Mouse (Mus musculus) mouse trophoblast stem cell (cell line): ENCODE data around the gene Gfod1.

ENCODE experiments used
- in situ Hi-C, 2 experiments: fragments of 300-500 bp; cut with MseI, MboI; formaldehyde crosslinking; loops; 2 replicates in 1 of 2; 3 replicates in 1 of 2; pipeline ENCODE4 v1.15.1; 2025

Gene Gfod1

DNA sequence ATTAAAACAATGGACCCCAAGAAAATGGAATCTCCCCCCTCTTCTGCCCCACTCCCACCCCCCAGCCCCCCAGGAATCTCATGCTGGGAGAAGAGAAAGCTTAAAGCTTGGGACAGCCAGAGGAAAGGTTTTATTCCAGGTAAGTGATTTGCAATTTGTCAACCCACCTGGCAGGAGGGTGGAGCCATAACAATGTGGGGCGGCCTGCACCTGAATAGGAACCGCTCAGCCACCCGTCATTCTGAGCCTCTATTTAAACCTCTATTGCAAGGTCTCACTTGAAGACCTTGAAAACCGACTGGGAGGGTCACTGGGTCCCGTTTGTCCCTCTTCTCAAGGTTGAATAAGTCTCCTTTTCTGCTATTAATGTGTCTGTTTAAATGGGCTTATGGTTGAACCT lies 3.6 kb downstream of the Gfod1 start:
- in situ Hi-C loops = loop anchor here in 1 of 2 experiments (10.0 kb wide), 1 partner anchor 116 kb away; no protein-coding TSS in a partner anchor

DNA sequence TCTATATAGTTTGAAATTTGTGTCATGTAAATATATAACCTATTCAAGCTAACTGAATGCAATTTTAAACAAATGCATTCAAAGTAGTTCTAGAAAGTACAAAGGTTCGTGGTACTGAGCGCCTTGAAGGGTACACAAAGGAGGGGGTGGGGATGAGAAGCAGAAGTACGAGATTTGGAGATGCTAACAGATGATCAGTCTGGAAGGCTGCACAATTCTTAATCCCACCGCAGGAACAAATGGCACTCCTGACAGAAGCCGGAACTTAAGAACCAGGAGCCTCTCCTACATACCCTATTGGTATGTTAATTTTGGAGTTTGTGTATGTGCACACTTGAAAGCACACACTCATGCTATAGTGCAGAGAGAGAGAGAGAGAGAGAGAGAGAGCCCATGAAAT lies 4.8 kb downstream of the Gfod1 start:
- in situ Hi-C loops = no loop called here

DNA sequence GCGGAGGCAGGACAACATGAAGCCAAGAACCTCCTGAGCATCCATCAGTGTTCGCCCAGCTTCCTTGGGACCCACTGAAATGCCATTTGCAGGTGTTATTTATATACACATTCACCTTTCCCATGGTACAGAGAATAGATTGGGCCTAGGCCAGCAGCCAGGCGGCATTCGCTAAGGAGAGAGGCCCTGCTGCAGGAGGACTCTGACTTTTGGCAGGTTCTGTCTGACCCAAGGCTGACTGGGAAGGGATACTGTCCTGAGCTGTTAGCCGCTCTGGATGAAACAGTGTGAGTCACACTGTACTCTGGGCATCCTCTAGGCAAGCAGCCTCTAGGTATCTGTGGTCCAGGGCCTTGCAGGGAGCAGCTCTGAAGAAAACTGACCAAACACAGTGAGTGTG lies 6.4 kb downstream of the Gfod1 start:
- in situ Hi-C loops = no loop called here

DNA sequence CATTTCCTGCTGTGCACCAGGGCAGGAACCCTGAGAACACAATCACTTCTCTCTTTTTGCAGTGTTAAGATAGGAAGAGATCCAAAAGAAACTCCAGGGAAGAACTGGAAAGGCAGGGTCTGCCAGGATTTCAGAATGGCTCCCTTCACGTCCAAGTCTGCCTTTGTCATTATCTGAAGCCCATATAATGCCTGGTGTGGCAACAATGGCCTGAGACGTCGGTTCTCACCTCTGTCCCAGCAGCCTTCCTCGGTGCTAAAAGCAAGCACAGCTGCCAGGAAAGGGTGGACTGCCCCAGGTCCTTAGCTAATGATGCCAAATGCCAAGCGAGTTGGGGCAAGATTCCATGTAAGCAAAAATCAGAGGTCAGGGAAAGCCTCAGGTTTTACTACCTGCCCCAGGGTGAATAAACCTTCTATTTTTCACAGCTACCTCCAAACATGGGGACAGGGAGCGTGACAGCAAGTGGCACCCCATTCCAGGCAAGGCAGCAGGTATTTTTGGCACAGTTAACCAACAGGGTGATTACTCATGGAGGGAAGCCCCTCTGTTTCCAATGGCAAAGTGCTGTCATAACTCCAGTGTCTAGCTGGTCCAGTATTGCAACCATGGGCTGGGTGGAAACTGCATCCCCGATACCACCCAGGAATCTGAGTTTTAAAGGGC lies 7.7 kb downstream of the Gfod1 start:
- in situ Hi-C loops = no loop called here

GRCm38 (mm10) chr13:43295684-43296083 lies 8.3 kb downstream of the Gfod1 start:
- in situ Hi-C loops = no loop called here

- in situ Hi-C loops = no loop called here
Measured at GRCm38 (mm10) chr13:43294957-43295590, 8.9 kb downstream of the Gfod1 start.

DNA sequence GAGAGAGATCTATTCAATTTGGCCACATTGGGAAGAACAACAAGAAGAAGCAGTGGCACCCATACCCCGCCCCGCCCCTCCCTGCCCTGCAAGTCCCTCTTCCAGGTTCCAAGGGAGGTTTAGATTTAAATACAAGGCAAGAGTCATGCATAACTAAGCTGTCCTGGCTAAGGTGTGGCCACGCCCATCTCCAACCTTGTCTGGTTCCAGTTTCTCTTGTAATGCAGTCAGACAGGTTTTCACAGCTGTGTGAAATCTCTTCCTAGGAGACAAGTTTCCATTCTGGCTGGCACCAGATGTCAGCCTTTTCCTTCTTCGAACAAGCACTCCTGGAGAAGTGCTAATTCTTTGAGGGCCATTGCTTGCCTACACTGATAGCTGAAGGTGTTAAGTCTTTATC lies 11.1 kb downstream of the Gfod1 start:
- in situ Hi-C loops = no loop called here

GRCm38 (mm10) chr13:43289076-43289475 lies 14.9 kb downstream of the Gfod1 start:
- in situ Hi-C loops = no loop called here

GRCm38 (mm10) chr13:43288444-43288843 lies 15.5 kb downstream of the Gfod1 start:
- in situ Hi-C loops = no loop called here

- in situ Hi-C loops = no loop called here
Measured at GRCm38 (mm10) chr13:43288026-43288425, 15.9 kb downstream of the Gfod1 start.

- in situ Hi-C loops = no loop called here
Measured at GRCm38 (mm10) chr13:43286836-43287235, 17.1 kb downstream of the Gfod1 start.

DNA sequence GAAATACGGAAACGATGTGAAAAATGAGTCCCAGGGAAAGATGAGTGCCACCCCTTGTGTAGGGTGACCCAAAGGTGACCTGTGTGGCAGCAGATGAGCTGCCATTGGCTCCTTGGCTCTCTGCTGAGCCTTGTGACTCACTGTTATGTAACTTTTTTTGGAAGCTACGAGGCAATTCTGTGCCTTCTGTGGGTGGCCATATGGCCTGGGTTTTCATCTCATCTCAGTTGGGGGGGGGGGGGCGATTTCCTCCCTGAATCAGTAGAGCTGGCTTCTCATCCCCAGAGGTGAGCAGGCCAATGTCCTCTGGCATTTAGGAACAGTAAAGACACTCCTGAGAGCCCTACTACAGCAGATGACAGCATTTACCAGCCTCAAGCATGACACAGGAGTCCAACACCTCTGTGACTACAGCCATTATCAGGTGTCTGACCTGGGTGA lies 19.2 kb downstream of the Gfod1 start:
- in situ Hi-C loops = no loop called here

- in situ Hi-C loops = no loop called here
Measured at GRCm38 (mm10) chr13:43273906-43274305, 30.1 kb downstream of the Gfod1 start.

DNA sequence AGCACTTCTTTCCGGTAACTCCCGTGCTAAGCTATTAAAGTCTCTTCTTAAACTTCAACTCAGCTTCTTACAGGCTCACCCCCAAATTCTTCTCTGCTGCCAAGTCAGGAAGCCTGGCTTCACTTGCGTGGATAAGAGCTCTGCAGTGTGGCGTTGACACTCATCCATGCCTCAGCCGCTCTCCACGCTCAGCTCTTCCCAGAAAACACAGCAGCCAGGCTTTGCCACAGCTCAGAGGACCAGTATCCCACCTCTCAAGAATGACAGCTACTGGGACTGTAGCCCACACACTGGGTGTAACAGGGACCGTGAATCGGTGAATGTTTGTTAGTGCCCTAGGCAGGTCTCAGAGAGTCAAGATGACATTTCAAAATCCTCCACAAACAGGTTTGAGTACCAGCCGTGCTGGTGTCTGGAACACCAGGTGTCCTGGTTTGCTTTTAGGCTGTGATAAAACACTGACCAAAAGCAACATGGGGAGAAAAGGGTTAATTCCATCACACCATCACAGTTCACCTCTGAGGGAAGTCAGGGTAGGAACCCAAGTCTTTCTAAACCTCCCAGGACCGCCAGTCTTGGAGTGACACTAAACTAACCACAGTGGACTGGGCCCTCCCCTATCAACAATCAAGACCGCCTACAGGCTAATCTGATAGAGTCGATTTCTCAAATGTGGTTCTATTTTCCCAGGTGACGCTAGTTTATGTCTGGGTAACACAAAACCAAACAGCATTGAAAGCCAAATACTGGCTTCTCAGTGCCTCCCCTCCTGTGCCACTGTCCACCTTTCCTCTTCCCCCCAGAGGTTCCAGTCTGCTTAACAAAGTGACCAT lies 31.5 kb downstream of the Gfod1 start:
- in situ Hi-C loops = no loop called here

DNA sequence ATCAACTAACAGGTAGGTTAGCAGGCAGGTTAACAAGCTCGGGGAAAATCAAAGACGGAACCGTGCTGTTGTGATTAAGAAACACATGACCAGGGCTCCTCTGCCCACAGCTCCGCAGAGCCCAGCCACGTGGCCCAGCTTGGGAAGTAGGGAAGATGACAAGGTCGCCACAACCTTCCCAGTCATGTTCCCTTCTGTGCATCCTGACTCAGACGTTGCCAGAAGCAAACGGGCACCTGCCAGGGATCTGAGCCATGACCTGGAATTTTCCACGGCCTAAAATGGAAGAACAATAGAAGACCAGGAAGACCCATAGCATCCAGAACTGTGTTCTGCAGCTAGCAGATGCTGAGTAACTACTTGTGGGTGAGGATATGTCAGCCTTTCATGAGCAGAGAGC lies 32.5 kb downstream of the Gfod1 start:
- in situ Hi-C loops = no loop called here

GRCm38 (mm10) chr13:43270220-43270597 lies 33.8 kb downstream of the Gfod1 start:
- in situ Hi-C loops = no loop called here

- in situ Hi-C loops = no loop called here
Measured at GRCm38 (mm10) chr13:43269460-43270219, 34.3 kb downstream of the Gfod1 start.

- in situ Hi-C loops = no loop called here
Measured at GRCm38 (mm10) chr13:43268539-43269327, 35.2 kb downstream of the Gfod1 start.

- in situ Hi-C loops = no loop called here
Measured at GRCm38 (mm10) chr13:43267902-43268301, 36.1 kb downstream of the Gfod1 start.

GRCm38 (mm10) chr13:43267216-43267615 lies 36.8 kb downstream of the Gfod1 start:
- in situ Hi-C loops = no loop called here

DNA sequence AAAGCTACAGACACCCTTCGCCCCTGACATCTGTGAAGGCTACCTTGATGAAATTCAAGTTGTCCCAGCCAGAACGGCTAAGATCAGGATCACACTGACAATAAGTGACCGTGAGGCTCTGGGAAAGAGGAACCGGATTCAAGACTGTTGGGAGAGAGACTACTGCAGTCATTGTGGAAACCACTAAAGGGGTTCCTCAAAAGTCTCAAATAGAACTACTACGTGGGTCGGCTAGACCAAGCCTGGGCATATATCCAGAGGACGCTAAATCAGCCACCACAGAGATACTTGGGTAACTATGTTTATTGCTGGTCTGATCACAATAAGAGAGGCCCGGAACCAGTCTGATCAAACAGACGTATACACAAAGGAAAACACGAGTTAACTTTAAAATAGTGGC lies 37.6 kb downstream of the Gfod1 start:
- in situ Hi-C loops = no loop called here
